Mouse (Mus musculus) kidney, postnatal 25 days (tissue): ENCODE results near the gene Slc24a2.

Experiments
- DNase-seq, 2 experiments: peaks; one replicate each; pipeline ENCODE4 v3.0.0; 2021; ENCODE audit warnings: mixed read lengths in 2 of 2

Slc24a2 gene

DNA sequence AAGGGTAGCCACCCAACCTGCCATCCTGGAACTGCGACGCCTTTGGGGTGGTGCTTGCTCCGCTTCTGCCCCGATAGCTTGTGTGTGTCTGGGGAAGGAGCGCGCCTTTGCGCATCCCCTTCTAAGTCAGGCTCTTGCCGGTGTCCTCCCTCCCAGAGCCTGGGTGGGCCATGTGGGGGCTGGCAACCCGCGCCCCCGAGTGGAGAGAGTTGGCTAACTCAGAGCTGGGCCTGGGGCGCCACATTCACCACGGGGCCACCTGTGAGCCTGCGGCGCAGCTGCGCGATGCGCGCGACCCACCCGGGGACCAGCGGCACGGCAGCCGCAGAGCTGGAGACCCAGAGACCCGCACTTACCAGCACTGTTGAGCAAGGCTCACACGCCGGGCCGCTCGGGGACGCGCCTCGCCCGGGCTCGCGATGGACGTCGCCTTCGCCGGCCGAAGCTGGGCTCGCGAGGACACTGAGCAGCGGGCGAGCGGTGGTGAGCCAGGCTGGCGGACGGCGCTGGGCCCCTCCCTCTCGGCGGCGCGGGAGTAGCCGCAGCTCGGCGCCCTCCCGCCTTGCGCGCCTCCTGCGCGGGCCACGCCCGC is at the start of gene Slc24a2:
TSS of gene Slc24a2 (minus strand) at position 518 of the 592 bp plus-strand sequence.
- DNase-seq = peak in 1 of 2 experiments; percentile 2

DNA sequence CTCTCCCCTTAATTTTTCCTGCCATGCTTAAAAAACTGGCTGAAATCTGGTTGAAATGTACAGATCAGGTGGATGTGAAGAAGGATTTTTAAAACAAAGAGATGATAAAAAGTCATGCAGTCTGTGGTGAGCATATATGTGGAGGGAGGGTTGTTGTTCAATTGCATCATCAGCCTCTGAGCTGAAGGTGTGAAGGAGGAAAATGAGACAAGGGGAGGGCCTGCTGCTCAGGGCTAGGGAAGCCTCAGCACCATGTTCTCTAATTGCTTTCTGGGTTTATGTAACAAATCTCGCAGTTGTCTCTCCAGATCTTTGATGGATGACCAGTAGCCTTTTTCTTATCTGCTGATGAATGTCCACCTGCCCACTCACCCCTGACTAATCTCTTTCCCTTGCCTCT is 44.5 kb upstream of the Slc24a2 start:
- DNase-seq = no peak

DNA sequence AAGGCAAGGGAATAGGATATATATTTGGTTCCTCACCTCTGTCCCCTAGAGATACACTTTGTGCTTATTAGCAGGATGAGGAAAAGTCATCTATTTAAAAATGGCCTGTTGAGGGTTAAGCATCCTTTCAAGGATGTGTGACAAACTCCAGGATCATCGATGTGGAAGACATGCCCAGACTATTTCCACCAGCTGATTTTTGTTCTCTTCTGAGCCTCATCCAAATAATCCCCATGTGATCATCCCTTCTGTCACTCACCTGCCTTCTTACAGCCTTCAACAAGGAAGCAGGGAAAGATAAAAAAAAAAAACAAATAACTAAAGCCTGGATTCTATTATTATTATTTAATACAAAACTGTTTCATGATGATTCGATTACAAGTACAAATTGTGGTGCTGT is 44.0 kb upstream of the Slc24a2 start:
- DNase-seq = no peak

- DNase-seq = no peak
Measured at GRCm38 (mm10) chr4:87273476-87273875, 43.2 kb upstream of the Slc24a2 start.

GRCm38 (mm10) chr4:87229224-87229959 is 885 bp downstream of the Slc24a2 start:
- no peak for DNase-seq

DNA sequence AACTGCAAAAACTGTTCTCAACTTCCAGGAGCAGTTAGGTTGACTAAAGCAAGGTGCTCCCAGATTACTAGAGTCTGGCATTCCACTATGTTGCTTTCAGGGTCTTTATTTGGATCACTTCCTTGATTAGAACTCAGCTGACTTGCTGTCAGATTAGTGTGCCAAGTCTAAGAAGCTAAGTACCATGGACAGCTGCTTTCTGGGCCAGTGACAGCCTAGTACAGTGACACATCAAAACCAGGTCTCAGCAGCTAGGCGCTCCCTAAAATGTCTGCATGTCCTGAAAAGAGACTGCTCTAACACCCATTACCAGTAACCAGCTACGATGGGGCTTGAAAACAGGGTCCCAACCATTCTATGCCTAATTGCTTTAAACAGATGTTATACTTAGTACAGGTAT is 8.7 kb downstream of the Slc24a2 start:
- peak in 1 of 2 experiments; percentile 2 for DNase-seq

DNA sequence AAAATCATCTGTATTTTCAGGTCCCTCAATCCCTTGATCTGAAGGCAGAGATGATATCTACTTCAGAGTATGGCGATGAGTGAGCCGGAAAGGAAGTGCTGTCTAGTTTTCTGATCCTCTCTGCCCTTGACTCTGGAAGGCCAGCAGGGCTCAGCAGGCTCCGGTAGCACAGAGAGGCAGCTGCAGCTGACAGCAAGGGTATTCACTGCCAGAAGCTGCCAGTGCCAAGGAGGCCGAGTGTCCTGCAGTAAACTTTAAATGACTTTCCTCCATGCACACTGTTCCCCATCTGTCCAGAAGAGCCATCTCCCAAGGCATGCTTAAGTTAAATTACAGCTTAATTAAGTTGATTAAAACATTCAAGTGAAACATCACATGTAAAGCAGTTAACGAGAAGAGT is 12.1 kb downstream of the Slc24a2 start:
- DNase-seq = no peak

DNA sequence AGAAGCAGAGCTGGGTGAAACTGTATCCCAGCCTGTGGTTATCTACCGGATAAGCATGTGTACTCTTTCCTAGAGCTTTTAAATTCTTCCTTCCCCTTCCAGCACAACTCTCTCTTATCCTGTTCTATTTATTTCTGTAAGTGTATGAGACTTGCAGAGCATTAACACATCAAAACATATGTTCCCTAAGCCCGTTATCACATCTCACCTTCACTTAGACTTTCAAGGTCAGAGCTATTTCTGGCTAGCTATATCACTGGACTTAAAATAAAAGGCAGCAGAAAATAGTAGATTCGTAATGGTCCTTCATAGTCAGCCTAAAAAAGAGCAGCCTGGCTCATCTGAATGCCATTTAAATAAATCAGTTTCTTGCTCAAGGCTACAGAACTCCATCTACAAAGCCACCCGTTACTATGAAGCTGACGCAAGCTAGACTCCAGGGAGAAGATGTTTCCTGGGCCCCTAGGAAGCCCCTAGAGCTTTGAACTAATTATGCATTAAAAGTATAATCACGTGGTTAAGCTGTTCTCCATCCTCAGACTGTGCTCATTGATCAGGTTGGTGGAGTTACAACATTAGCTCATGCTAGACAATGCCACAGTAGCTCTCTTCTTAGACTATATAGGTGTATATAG is 18.8 kb downstream of the Slc24a2 start:
- no peak for DNase-seq

GRCm38 (mm10) chr4:87210533-87210932 is 19.7 kb downstream of the Slc24a2 start:
- DNase-seq = no peak

DNA sequence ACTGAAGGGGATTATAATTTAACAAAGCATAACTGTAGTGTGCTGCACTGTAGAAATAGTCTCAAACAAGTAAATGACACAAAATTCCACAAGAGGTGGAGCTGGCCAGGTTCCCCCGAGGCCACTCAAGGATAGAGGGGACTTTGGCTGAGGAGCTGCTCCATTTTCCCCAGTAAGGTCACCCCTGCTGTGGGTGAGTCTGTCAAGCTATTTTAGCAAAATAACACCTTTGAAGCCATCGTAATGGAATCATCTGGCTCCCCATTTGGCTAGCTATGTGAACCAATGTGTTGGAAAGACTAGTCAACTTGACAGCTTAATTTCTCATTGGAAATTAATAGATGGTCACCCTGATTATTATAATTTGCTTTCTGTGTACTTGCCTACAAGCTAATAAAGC is 28.2 kb downstream of the Slc24a2 start:
- DNase-seq = no peak

DNA sequence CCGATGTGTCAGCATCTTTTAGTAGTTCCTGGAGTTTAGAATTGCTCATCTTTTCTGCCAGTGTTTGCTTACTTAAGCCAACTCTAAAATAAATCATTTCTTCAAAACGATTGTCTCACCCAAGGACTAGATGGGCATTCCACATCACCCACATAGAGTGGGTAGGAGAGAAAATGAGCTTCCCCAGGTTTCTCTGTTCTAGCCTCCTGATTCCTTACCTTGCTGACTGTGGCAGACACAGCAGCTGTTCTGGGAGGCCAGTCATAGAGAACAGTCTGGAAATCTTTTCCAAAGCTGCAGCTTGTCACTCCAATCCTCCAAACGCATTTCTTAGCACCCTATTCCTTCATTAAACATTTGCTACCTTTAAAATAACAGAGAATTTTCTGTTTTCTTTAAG is 29.0 kb downstream of the Slc24a2 start:
- DNase-seq = no peak

DNA sequence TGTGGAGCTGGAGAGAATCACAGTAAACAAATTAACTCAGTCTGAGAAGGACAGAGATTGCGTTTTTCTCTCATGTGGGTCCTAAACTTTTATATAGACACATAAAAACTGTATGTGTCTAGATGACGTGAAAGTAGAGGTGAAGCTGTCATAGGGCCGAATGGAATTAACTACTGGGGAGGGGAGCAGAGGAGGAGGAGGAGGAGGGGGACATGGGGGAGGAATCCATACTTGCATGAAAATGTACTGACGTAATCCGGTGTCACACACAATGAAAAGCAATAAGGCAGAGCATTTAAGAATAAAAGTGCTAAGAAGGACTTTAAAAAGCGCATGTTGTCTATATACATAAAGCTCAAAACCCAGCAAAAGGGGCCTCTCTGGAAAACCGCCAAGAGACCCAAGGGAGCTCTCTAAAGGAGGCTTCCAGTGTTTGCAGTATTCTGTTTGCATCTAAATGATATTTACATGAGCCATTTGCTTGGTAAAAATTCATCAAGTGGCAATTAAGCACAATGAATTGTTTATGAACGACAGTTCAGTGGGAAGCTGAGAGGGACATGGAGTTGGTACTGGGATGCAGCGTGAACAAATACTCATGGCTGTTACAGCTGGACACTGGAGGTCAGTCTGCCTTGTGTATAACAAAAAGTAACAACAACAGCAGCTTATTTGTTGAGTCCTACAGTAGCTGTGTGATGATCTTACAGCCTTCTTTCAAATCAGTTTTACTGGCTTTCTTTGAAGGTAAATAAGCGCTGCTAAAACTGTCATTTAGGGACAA is 45.9 kb downstream of the Slc24a2 start:
- DNase-seq = no peak

GRCm38 (mm10) chr4:87177116-87177515 is 53.2 kb downstream of the Slc24a2 start:
- no peak for DNase-seq

DNA sequence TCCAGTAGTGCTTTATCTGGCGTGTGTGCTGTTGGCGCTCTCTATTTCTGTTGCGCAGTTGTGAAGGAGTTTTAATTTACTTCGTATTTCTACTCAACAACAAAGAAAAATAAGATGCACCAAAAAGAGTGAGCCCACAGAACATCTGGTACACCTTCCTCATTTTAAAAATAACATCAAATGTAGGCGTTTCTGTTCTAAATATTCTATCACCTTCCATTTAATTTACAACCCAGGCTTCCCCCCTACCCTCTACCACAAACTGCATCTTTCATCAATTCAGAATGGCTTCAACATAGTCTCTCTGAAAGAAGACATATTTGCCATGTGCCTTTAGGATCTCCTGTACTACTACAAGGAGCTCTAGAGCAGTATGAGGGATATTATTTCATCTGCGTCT is 66.3 kb downstream of the Slc24a2 start:
- DNase-seq = no peak

DNA sequence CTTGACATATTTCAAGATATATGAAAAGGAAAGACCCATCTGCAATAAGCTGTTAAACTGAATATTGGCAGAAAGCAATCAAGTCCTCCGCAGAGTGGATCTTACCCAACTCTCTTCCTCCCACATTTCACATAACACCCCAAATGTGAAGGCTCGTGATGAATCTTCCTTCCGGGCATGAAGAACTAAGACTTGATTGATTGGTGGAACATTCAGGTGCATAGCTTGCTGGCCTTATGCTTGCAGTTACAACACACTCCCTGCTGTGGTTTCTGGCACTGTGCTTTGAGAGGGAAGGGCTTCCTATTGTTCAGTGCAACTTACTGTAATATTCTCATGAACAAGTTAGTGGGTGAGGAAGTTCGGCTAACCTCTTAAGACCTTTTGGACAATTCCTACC is 72.2 kb downstream of the Slc24a2 start:
- DNase-seq = no peak

DNA sequence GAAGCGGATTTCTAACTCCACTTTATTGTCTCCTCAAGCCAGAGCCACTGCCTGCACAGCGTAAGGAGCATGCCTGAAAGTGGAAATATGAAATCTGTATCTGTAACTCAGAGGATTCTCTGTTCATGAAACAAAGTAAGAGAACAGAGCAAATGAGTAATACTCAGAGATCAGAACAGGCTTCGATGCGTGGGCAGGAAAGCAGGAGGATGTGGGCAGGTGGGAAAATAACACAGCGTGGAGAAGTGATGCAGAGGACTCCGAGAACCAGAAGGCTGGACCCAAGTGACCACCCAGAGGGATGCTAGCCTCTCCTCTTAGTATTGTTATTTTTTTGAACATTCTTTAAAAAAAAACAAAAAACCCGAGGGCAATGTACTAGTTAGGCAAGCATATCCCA is 78.3 kb downstream of the Slc24a2 start:
- DNase-seq = no peak

GRCm38 (mm10) chr4:87149584-87149983 is 80.7 kb downstream of the Slc24a2 start:
- DNase-seq = no peak

GRCm38 (mm10) chr4:87141590-87142365 is 88.5 kb downstream of the Slc24a2 start:
- peak in 1 of 2 experiments; percentile 2 for DNase-seq

DNA sequence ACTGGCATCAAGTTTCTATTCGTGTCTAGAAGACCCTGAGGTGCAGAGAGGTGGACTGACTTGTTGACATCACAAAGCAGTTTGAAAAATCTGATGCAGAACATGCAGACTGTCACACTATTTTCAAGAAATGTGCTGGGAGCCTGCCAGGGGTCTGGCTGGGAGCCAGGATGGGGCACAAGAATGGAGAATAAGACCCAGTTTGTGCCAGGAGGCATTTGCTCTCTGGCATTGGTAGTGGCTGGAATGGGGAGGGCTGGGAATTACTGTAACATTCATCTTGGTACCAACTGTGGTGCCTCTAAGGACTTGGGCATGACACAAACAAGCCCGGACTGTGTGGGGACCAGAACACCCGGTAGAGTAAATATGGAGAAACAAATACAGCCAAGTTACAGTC is 89.4 kb downstream of the Slc24a2 start:
- peak in 1 of 2 experiments; percentile 8 for DNase-seq

DNA sequence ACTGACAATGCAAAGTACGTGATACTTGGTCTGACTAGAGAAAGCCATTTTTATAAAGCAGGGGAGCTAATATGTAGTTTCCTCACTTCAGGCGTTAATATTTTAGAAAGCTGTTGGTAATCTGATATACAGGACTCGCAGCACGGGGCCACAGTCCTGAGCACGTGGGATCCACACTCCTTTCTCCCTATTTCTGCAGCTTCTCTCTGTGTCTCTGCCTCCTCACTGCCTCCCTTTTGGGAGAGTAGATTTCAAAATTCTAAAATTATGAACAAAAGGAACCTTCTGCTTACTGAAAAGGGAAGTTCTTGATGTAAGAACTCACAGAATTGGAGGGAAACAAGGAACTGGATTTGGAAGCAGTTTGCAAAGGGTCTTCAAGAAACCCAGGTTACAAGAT is 97.8 kb downstream of the Slc24a2 start:
- DNase-seq = no peak

DNA sequence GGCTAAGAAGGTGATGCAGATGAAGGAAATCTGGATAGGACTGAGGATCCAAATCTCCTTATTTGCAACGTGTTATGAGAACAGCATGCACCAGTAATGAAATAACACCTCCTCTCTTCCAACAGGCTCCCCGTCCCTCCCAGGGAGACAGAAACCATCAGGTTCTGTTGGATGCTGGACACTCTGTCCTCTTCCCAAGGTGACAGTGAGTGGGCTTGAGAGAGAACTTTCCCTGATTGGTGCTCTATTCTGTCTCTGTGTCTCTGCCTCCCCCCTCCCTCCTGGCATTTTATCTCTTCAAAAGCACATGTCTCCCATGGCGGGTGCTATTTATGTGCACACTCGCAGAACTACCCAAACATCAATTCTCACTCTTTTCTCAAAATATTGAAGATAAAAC is 103.5 kb downstream of the Slc24a2 start:
- DNase-seq = no peak

- DNase-seq = no peak
Measured at GRCm38 (mm10) chr4:87119758-87120157, 110.5 kb downstream of the Slc24a2 start.

- DNase-seq = no peak
Measured at GRCm38 (mm10) chr4:87115726-87116125, 114.6 kb downstream of the Slc24a2 start.
